Mouse (Mus musculus) lung, adult 2 months (tissue): Measurements from ENCODE around the gene Prss40.
"Not testable (repeated sequence)": the region's sequence is repeated elsewhere in the genome, so short reads cannot be mapped to it uniquely, and the experiment has no call there.

Experiments used
- CTCF ChIP-seq: fragments of 200-500 bp; IDR thresholded peaks from 2 replicates; pipeline ENCODE4 v1.5.1; 2011; ENCODE audit warnings: mild to moderate bottlenecking, low read length, control low read depth; ENCODE audit not compliant: insufficient read depth
- POLR2A ChIP-seq: fragments of 200-500 bp; IDR thresholded peaks from 2 replicates; pipeline ENCODE4 v1.6.1; 2011; ENCODE audit warnings: low read depth, mild to moderate bottlenecking, control low read depth, low read length, borderline replicate concordance; ENCODE audit errors: extremely low read depth

- not testable (repeated sequence) for TF ChIP-seq CTCF, POLR2A
These were observed 43.4 kb downstream of the Prss40 start for GRCm38 (mm10) chr1:34517297-34517696.
